Mouse (Mus musculus) midbrain, postnatal 0 days (tissue): ENCODE measurements around the gene Ptpn14. TPM values are rescaled to one million over a fixed set of nuclear protein-coding genes. Genes with fewer than 3 reads are reported as not detected.

ENCODE experiments used
- ATAC-seq: fragments of 200-750 bp; cut with Nextera tagmentation; 2 replicates; pipeline ENCODE4 v1.8.0; 2017; ENCODE audit warnings: moderate number of reproducible peaks, mild to moderate bottlenecking, moderate TSS enrichment, moderate library complexity; ENCODE audit not compliant: low FRiP score
- DNase-seq: peaks from one replicate; pipeline ENCODE4 v3.0.0-alpha.2; 2015; ENCODE audit warnings: low spot score
- H3K27ac ChIP-seq: fragments of 300-500 bp; sonication (generic); 2 replicates; pipeline ENCODE4 v1.5.1; 2014; ENCODE audit warnings: low read depth, mild to moderate bottlenecking, low read length, mixed read lengths
- H3K27me3 ChIP-seq: fragments of 300-500 bp; sonication (generic); 2 replicates; pipeline ENCODE4 v1.6.1; 2014; ENCODE audit warnings: low read length, control low read depth, mixed read lengths; ENCODE audit not compliant: insufficient read depth
- H3K36me3 ChIP-seq: fragments of 300-500 bp; sonication (generic); 2 replicates; pipeline ENCODE4 v1.6.1; 2014; ENCODE audit warnings: low read length, control low read depth, mixed read lengths; ENCODE audit not compliant: insufficient read depth
- H3K4me1 ChIP-seq: fragments of 300-500 bp; sonication (generic); 2 replicates; pipeline ENCODE4 v1.6.1; 2014; ENCODE audit warnings: mild to moderate bottlenecking, control low read depth, antibody characterized with exemption, low read length, mixed read lengths; ENCODE audit not compliant: insufficient read depth
- H3K4me2 ChIP-seq: fragments of 300-500 bp; sonication (generic); 2 replicates; pipeline ENCODE4 v1.6.1; 2014; ENCODE audit warnings: low read depth, mild to moderate bottlenecking, low read length, mixed read lengths; ENCODE audit not compliant: poor library complexity, severe bottlenecking
- H3K4me3 ChIP-seq: fragments of 300-500 bp; sonication (generic); 2 replicates; pipeline ENCODE4 v1.5.1; 2014; ENCODE audit warnings: low read depth, mild to moderate bottlenecking, low read length, moderate library complexity
- H3K9ac ChIP-seq: fragments of 300-500 bp; sonication (generic); replicated peaks from 2 replicates; pipeline ENCODE4 v1.6.1; 2014; ENCODE audit warnings: mild to moderate bottlenecking, low read length, moderate library complexity, mixed read lengths; ENCODE audit not compliant: poor library complexity, severe bottlenecking
- H3K9me3 ChIP-seq: fragments of 300-500 bp; sonication (generic); 2 replicates; pipeline ENCODE4 v1.6.1; 2016; ENCODE audit warnings: low read length, control low read depth
- CTCF ChIP-seq: IDR thresholded peaks from 2 replicates; pipeline ENCODE4 v1.5.1; 2016; ENCODE audit warnings: antibody characterized with exemption, mild to moderate bottlenecking
- WGBS: fragments of 180-500 bp; shearing (Covaris S2); extraction: QIAGEN DNeasy Blood & Tissue Kit; methylation state at CpG from one replicate; pipeline ENCODE4 v1.1.7; 2014; 5-methylcytosine and 5-hydroxymethylcytosine counted together
- polyA plus RNA-seq: library from polyadenylated mRNA; unstranded; fragments of >200 nt; fragmentation: Nextera tagmentation; extraction: Ambion mirVana; gene quantifications from 2 replicates; pipeline ENCODE4 v1.2.1, GENCODE M21; 2015
- total RNA-seq: library from RNA; depleted of rRNA; stranded (reverse); fragments of >200 nt; gene quantifications from 2 replicates; pipeline ENCODE4 v1.2.3, GENCODE M21; 2014; rRNA removed

Gene Ptpn14
- 5.1 and 6.5 TPM in 2 replicates for total RNA-seq
- 1.1 and 1.2 TPM in 2 replicates for polyA plus RNA-seq

- Histone ChIP-seq H3K27ac (no peak within 1 kb of the TSS), H3K4me1 (no peaks in the 10 kb centered on the region), H3K27me3 (peaks cover 41% of the 10 kb centered on the region), H3K4me2 (peak within 1 kb of the TSS; percentile 98), H3K4me3 (peak within 1 kb of the TSS; percentile 62), H3K36me3 (no peaks in the 10 kb centered on the region), H3K9ac (peak within 1 kb of the TSS; percentile 52; the same call in 1 of the 2 replicates), H3K9me3 (no peaks in the 10 kb centered on the region)
- peak; percentile 64 for DNase-seq
- WGBS = under 1% methylated on average over 86 of the region's 98 CpGs
- no peak for TF ChIP-seq CTCF
- peak; percentile 79 for ATAC-seq
Measured at GRCm38 (mm10) chr1:189727884-189728783, at the start of gene Ptpn14. TSS of gene Ptpn14 (plus strand) at chr1:189728268.

GRCm38 (mm10) chr1:189679555-189679954, 48.5 kb upstream of the Ptpn14 start:
- Histone ChIP-seq H3K4me3 (no peak overlapping the region), H3K9me3 (no peaks in the 10 kb centered on the region), H3K27me3 (no peaks in the 10 kb centered on the region), H3K27ac (no peak overlapping the region), H3K4me2 (no peak overlapping the region), H3K9ac (no peak overlapping the region), H3K36me3 (no peaks in the 10 kb centered on the region), H3K4me1 (no peaks in the 10 kb centered on the region)
- no peak for TF ChIP-seq CTCF
- no peak for ATAC-seq
- no peak for DNase-seq
- WGBS = 96% methylated on average over 3 of the region's 3 CpGs

- H3K27ac ChIP-seq = no peak overlapping the region
- H3K4me3 ChIP-seq = no peak overlapping the region
- no peaks in the 10 kb centered on the region for H3K27me3 ChIP-seq
- no peaks in the 10 kb centered on the region for H3K36me3 ChIP-seq
- H3K4me2 ChIP-seq = no peak overlapping the region
- ATAC-seq = no peak
- no peak for TF ChIP-seq CTCF
- H3K9ac ChIP-seq = no peak overlapping the region
- WGBS = 96% methylated on average over 9 of the region's 9 CpGs
- no peak for DNase-seq
- peaks cover 3% of the 10 kb centered on the region; the same call in 1 of the 2 replicates for H3K4me1 ChIP-seq
- H3K9me3 ChIP-seq = no peaks in the 10 kb centered on the region
Measured at GRCm38 (mm10) chr1:189684786-189685415, 43.2 kb upstream of the Ptpn14 start.

GRCm38 (mm10) chr1:189686025-189686424, 42.0 kb upstream of the Ptpn14 start:
- ATAC-seq (no peak), DNase-seq (no peak)
- Histone ChIP-seq H3K27me3 (no peaks in the 10 kb centered on the region), H3K36me3 (no peaks in the 10 kb centered on the region), H3K4me3 (no peak overlapping the region), H3K27ac (no peak overlapping the region), H3K9me3 (no peaks in the 10 kb centered on the region), H3K9ac (no peak overlapping the region), H3K4me1 (peaks cover 3% of the 10 kb centered on the region; the same call in 1 of the 2 replicates), H3K4me2 (no peak overlapping the region)
- TF ChIP-seq CTCF = no peak
- 85% methylated on average over 6 of the region's 6 CpGs for WGBS

- TF ChIP-seq CTCF = no peak
- Histone ChIP-seq H3K4me3 (peak within 1 kb of the TSS; percentile 58), H3K27me3 (no peaks in the 10 kb centered on the region), H3K4me2 (peak within 1 kb of the TSS; percentile 86), H3K27ac (no peak within 1 kb of the TSS), H3K4me1 (peaks cover 3% of the 10 kb centered on the region; the same call in 1 of the 2 replicates), H3K9ac (no peak within 1 kb of the TSS), H3K36me3 (no peaks in the 10 kb centered on the region), H3K9me3 (no peaks in the 10 kb centered on the region)
- DNase-seq = peak; percentile 98
- peak; percentile 100 for ATAC-seq
- 2% methylated on average over 52 of the region's 55 CpGs for WGBS
Measured at GRCm38 (mm10) chr1:189687654-189688387, 40.2 kb upstream of the Ptpn14 start, which contains the start of gene Cenpf. TSS of gene Cenpf (minus strand) at chr1:189688086.
